Mouse (Mus musculus): ENCODE results near the gene Amph. TPM values are rescaled to one million over a fixed set of nuclear protein-coding genes. Genes with fewer than 3 reads are reported as not detected.

Gene Amph
- polyA plus RNA-seq, 1 experiment from 2014 or later = 1.8 TPM

DNA sequence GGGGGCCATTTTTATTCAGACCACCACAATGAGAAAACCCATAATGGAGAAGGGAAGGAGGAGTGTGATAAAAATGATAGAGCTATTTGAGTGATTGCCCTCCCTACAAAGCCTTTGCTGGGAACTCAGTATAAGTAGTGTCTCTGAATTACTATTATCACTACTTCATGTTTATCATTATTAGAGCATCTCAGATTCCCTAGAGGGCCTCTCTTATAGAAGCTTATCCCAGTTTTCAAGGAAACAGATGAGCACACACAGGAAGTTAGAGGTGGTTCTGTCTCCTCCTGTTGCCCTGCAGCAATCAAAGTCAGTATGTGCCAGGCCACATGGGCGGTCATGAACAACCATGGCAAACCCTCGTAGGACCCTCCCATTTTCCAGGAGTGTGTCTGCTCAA lies 190.5 kb downstream of the Amph start:
- Histone ChIP-seq H3K4me2 (no peak overlapping the region), H3K36me3 (ENCODE audit: control insufficient read depth, insufficient read depth, low read length) (no peaks in the 10 kb centered on the region), H3K27ac (ENCODE audit: low read depth, low read length) (no peak overlapping the region), H3K27me3 (ENCODE audit: control insufficient read depth, insufficient read depth, low read length) (no peaks in the 10 kb centered on the region), H3K9me3 (replicated peaks; ENCODE audit: control insufficient read depth, low read length) (no peaks in the 10 kb centered on the region), H3K4me1 (ENCODE audit: control insufficient read depth, insufficient read depth, low read length) (no peaks in the 10 kb centered on the region), H3K9ac (ENCODE audit: low read depth, low read length) (no peak overlapping the region), H3K4me3 (ENCODE audit: low read depth, low read length) (no peak overlapping the region)
- no peak for ATAC-seq (replicated peaks; ENCODE audit: insufficient number of reproducible peaks, low FRiP score, low TSS enrichment)
- 82% methylated on average over 2 of the region's 2 CpGs for WGBS (ENCODE audit: insufficient replicate concordance)

DNA sequence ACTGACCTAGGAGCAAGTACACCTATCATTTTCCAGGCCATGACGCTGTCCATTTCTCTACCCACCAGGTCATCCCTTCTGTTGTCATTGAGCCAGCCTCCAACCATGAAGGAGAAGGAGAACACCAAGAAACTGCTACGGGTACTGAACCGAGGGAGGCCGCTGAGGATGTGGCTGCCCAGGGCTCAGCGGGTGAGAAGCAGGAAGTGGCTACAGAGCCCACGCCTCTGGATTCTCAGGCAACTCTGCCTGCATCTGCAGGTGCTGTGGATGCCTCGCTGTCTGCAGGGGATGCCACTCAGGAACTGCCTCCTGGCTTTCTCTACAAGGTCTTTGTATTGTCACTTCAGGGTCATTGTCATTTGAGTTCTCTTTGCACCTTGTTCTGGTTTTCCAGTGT lies 191.1 kb downstream of the Amph start:
- Histone ChIP-seq H3K9me3 (replicated peaks; ENCODE audit: control insufficient read depth, low read length) (no peaks in the 10 kb centered on the region), H3K27me3 (ENCODE audit: control insufficient read depth, insufficient read depth, low read length) (no peaks in the 10 kb centered on the region), H3K36me3 (ENCODE audit: control insufficient read depth, insufficient read depth, low read length) (no peaks in the 10 kb centered on the region), H3K9ac (ENCODE audit: low read depth, low read length) (no peak overlapping the region), H3K4me3 (ENCODE audit: low read depth, low read length) (no peak overlapping the region), H3K4me2 (no peak overlapping the region), H3K27ac (ENCODE audit: low read depth, low read length) (no peak overlapping the region), H3K4me1 (ENCODE audit: control insufficient read depth, insufficient read depth, low read length) (no peaks in the 10 kb centered on the region)
- no peak for ATAC-seq (replicated peaks; ENCODE audit: insufficient number of reproducible peaks, low FRiP score, low TSS enrichment)
- WGBS (ENCODE audit: insufficient replicate concordance) = 84% methylated on average over 7 of the region's 7 CpGs

DNA sequence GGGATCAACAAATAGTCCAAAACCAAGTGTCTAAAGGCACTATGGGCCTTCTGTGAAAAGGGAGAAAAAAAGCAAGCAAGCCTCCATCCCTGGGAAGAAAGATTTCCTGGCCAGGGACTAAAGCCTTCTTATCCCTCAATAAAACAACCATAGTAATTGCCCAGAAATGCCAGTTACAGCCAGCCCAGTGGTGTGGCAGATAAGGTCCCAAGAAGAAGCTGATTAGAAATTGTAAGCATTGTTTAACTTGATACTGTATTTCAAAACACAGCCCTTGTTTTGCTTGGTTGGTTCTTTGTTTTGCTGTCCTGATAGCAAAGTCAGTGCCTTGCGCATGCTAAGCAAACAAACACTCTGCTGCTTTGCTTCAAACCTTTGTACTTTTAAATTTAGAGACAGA lies 191.8 kb downstream of the Amph start:
- no peak for ATAC-seq (replicated peaks; ENCODE audit: insufficient number of reproducible peaks, low FRiP score, low TSS enrichment)
- H3K36me3 ChIP-seq (ENCODE audit: control insufficient read depth, insufficient read depth, low read length) = no peaks in the 10 kb centered on the region
- H3K4me1 ChIP-seq (ENCODE audit: control insufficient read depth, insufficient read depth, low read length) = no peaks in the 10 kb centered on the region
- no peak overlapping the region for H3K4me3 ChIP-seq (ENCODE audit: low read depth, low read length)
- H3K9me3 ChIP-seq (replicated peaks; ENCODE audit: control insufficient read depth, low read length) = no peaks in the 10 kb centered on the region
- H3K9ac ChIP-seq (ENCODE audit: low read depth, low read length) = no peak overlapping the region
- H3K27me3 ChIP-seq (ENCODE audit: control insufficient read depth, insufficient read depth, low read length) = no peaks in the 10 kb centered on the region
- no peak overlapping the region for H3K4me2 ChIP-seq
- 48% methylated on average over 1 of the region's 1 CpGs for WGBS (ENCODE audit: insufficient replicate concordance)
- no peak overlapping the region for H3K27ac ChIP-seq (ENCODE audit: low read depth, low read length)

DNA sequence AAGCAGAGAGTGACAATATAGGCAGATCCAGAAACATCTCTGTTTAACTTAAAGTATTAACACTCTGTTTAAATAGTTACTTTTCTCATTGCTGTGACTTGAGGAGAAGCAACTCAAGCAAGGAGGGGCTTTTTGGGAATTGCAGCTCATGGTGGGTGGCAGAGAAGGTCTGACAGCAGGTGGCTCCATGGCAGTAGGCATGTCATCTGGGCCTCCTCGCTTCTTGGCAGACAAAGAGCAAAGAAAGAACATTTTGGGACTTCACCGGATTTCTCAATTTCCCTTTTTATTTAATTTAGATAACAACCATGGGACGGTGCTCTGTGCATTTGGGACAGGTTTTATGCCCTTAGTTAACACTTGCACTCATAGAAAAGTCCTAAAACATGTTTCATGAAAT lies 195.8 kb downstream of the Amph start:
- Histone ChIP-seq H3K36me3 (ENCODE audit: control insufficient read depth, insufficient read depth, low read length) (no peaks in the 10 kb centered on the region), H3K4me1 (ENCODE audit: control insufficient read depth, insufficient read depth, low read length) (no peaks in the 10 kb centered on the region), H3K27me3 (ENCODE audit: control insufficient read depth, insufficient read depth, low read length) (no peaks in the 10 kb centered on the region), H3K9me3 (replicated peaks; ENCODE audit: control insufficient read depth, low read length) (no peaks in the 10 kb centered on the region), H3K9ac (ENCODE audit: low read depth, low read length) (no peak overlapping the region), H3K4me3 (ENCODE audit: low read depth, low read length) (no peak overlapping the region), H3K27ac (ENCODE audit: low read depth, low read length) (no peak overlapping the region), H3K4me2 (no peak overlapping the region)
- WGBS (ENCODE audit: insufficient replicate concordance) = 88% methylated on average over 3 of the region's 3 CpGs
- ATAC-seq (replicated peaks; ENCODE audit: insufficient number of reproducible peaks, low FRiP score, low TSS enrichment) = no peak

DNA sequence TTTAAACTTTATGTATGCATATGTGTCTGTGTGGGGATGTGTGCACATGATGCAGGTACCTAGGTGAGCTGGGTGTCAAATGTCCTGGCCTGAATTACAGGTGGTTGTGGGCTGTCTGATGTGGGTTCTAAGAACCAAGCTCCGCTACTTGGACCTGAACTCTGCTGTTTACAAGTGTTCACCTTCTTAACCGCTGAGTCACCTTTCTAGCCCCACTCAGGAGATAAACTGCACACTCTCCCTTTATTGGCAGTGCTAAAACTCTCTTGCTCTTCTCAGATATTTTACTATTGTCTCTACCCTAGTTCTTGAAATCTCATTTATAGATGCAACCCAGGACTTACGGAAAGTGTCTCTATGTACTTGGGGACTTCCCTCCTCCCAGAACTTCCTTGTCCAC lies 199.5 kb downstream of the Amph start:
- H3K27ac ChIP-seq (ENCODE audit: low read depth, low read length) = no peak overlapping the region
- H3K27me3 ChIP-seq (ENCODE audit: control insufficient read depth, insufficient read depth, low read length) = no peaks in the 10 kb centered on the region
- H3K9me3 ChIP-seq (replicated peaks; ENCODE audit: control insufficient read depth, low read length) = no peaks in the 10 kb centered on the region
- ATAC-seq (replicated peaks; ENCODE audit: insufficient number of reproducible peaks, low FRiP score, low TSS enrichment) = no peak
- H3K4me2 ChIP-seq = no peak overlapping the region
- no peaks in the 10 kb centered on the region for H3K36me3 ChIP-seq (ENCODE audit: control insufficient read depth, insufficient read depth, low read length)
- no peak overlapping the region for H3K9ac ChIP-seq (ENCODE audit: low read depth, low read length)
- H3K4me3 ChIP-seq (ENCODE audit: low read depth, low read length) = no peak overlapping the region
- no peaks in the 10 kb centered on the region for H3K4me1 ChIP-seq (ENCODE audit: control insufficient read depth, insufficient read depth, low read length)
- 79% methylated on average over 3 of the region's 3 CpGs for WGBS (ENCODE audit: insufficient replicate concordance)

DNA sequence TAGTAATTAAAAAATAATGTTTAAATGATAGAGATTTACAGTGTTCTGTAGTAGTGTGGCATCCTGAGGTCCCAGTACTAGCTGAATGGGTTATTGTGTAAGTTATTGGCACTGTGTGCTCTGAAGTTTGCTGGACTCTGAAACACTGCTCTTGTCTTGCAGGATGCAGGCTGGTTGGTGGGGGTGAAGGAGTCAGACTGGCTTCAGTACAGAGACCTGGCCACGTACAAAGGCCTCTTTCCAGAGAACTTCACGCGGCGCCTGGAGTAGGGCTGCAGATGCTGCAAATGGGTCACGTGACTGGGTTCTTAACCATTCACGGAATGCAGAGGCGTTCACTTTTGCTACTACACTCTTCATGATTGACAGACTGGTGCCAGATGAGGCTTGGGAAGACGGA lies 201.6 kb downstream of the Amph start:
- Histone ChIP-seq H3K4me3 (ENCODE audit: low read depth, low read length) (no peak overlapping the region), H3K36me3 (ENCODE audit: control insufficient read depth, insufficient read depth, low read length) (no peaks in the 10 kb centered on the region), H3K27ac (ENCODE audit: low read depth, low read length) (no peak overlapping the region), H3K4me2 (no peak overlapping the region), H3K9me3 (replicated peaks; ENCODE audit: control insufficient read depth, low read length) (no peaks in the 10 kb centered on the region), H3K9ac (ENCODE audit: low read depth, low read length) (no peak overlapping the region), H3K4me1 (ENCODE audit: control insufficient read depth, insufficient read depth, low read length) (no peaks in the 10 kb centered on the region), H3K27me3 (ENCODE audit: control insufficient read depth, insufficient read depth, low read length) (no peaks in the 10 kb centered on the region)
- WGBS (ENCODE audit: insufficient replicate concordance) = 84% methylated on average over 8 of the region's 8 CpGs
- ATAC-seq (replicated peaks; ENCODE audit: insufficient number of reproducible peaks, low FRiP score, low TSS enrichment) = no peak

DNA sequence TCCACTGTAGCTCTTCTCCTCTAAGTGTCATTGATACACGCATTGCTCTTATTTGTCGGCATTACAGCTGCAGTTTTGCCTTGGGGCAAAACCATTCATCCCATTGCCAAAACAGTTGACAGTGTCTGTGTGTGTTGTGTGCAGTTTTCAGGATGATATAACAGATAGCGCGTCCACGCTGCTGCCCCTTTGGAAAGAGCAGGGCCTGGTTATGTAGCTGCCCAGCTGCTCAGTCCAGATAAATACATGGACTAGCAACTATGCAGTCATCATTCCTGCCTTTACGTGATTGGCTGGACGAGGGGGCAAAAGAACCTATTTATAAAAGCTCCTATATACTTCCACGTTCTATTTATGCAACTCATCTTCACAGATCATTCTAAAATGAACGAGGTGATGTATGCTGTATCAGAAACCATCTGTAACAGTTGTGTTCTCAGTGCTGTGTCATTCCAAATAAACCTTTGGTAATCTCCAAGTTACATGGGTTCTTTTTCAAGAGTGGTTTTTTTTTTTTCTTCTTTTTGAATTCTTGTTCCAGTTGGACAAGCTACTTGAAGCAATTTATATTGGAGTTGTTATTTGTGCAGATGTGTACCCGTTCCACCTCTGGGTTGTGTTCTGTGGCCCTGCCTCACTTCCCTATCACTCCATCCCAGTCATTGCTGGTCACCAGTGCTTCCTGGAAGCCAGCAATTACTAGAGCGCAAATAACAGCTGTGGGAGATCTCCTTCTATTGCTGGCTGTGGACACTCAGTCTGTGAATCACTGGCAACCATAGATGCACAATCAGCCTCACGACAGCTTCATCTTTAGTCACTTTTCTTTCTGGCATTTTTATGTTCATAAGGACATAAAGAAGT lies 202.7 kb downstream of the Amph start:
- Histone ChIP-seq H3K27me3 (ENCODE audit: control insufficient read depth, insufficient read depth, low read length) (no peaks in the 10 kb centered on the region), H3K36me3 (ENCODE audit: control insufficient read depth, insufficient read depth, low read length) (no peaks in the 10 kb centered on the region), H3K4me3 (ENCODE audit: low read depth, low read length) (no peak overlapping the region), H3K27ac (ENCODE audit: low read depth, low read length) (no peak overlapping the region), H3K4me1 (ENCODE audit: control insufficient read depth, insufficient read depth, low read length) (no peaks in the 10 kb centered on the region), H3K4me2 (no peak overlapping the region), H3K9ac (ENCODE audit: low read depth, low read length) (no peak overlapping the region), H3K9me3 (replicated peaks; ENCODE audit: control insufficient read depth, low read length) (no peaks in the 10 kb centered on the region)
- no peak for ATAC-seq (replicated peaks; ENCODE audit: insufficient number of reproducible peaks, low FRiP score, low TSS enrichment)
- WGBS (ENCODE audit: insufficient replicate concordance) = 82% methylated on average over 12 of the region's 12 CpGs

DNA sequence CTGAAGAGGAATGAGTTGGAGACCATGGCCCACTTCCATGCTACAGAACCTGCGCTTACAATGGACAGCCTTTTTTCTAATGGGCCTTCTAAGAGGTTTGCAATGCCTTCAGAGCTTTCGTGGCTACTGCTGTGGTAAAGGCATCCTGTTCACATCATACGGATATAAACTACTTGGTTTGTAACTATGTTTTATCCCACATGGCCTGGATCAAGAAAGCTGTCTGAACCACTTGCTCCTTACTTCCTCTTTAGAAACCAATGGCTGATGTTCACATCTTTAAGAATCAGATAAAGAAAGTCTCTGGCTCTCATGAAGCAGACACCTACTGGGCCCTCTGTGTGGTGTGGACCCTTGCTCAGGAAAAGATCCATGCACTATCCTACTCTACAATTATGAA lies 204.1 kb downstream of the Amph start:
- Histone ChIP-seq H3K4me3 (ENCODE audit: low read depth, low read length) (no peak overlapping the region), H3K27me3 (ENCODE audit: control insufficient read depth, insufficient read depth, low read length) (no peaks in the 10 kb centered on the region), H3K27ac (ENCODE audit: low read depth, low read length) (no peak overlapping the region), H3K4me1 (ENCODE audit: control insufficient read depth, insufficient read depth, low read length) (no peaks in the 10 kb centered on the region), H3K4me2 (no peak overlapping the region), H3K9ac (ENCODE audit: low read depth, low read length) (no peak overlapping the region), H3K9me3 (replicated peaks; ENCODE audit: control insufficient read depth, low read length) (no peaks in the 10 kb centered on the region), H3K36me3 (ENCODE audit: control insufficient read depth, insufficient read depth, low read length) (no peaks in the 10 kb centered on the region)
- no peak for ATAC-seq (replicated peaks; ENCODE audit: insufficient number of reproducible peaks, low FRiP score, low TSS enrichment)
- 80% methylated on average over 3 of the region's 3 CpGs for WGBS (ENCODE audit: insufficient replicate concordance)

DNA sequence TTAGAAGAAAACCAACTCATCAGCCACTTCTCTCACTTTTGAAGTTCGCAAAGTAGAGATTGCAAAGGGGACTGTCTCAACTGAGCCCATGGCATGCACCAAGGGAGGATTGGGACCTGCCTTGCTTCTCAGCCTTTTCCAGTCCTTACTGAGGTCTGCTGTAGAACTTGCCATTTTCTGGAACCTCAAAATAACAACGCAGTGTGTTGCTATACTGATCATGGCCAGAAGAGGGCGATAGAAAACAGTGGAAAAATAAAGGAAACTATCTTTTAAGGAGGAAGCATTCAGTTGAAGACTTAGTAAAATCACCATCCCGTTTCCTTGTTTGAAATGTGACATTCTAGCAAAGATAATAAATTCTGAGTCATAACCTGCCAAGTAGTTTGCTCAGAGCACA lies 210.5 kb downstream of the Amph start:
- Histone ChIP-seq H3K27ac (ENCODE audit: low read depth, low read length) (no peak overlapping the region), H3K4me2 (no peak overlapping the region), H3K27me3 (ENCODE audit: control insufficient read depth, insufficient read depth, low read length) (no peaks in the 10 kb centered on the region), H3K4me1 (ENCODE audit: control insufficient read depth, insufficient read depth, low read length) (no peaks in the 10 kb centered on the region), H3K36me3 (ENCODE audit: control insufficient read depth, insufficient read depth, low read length) (no peaks in the 10 kb centered on the region), H3K9ac (ENCODE audit: low read depth, low read length) (no peak overlapping the region), H3K4me3 (ENCODE audit: low read depth, low read length) (no peak overlapping the region), H3K9me3 (replicated peaks; ENCODE audit: control insufficient read depth, low read length) (no peaks in the 10 kb centered on the region)
- ATAC-seq (replicated peaks; ENCODE audit: insufficient number of reproducible peaks, low FRiP score, low TSS enrichment) = no peak
- 33% methylated on average over 4 of the region's 4 CpGs for WGBS (ENCODE audit: insufficient replicate concordance)

All from heart, embryonic 11.5 days (tissue).